Mouse (Mus musculus) liver, embryonic 14.5 days (tissue): ENCODE results near the gene Ttc5.
A peak's percentile ranks its signal among the peaks of the same experiment; 100 is the strongest.

Experiments used
- CTCF ChIP-seq: IDR thresholded peaks from 2 replicates; pipeline ENCODE4 v1.5.1; 2016; ENCODE audit warnings: antibody characterized with exemption, low read depth, control low read depth
- EP300 ChIP-seq: IDR thresholded peaks from 2 replicates; pipeline ENCODE4 v1.6.1; 2016; ENCODE audit warnings: antibody characterized with exemption, low read depth

- TF ChIP-seq EP300 (no peak), CTCF (peak; percentile 51; the same call in 1 of the 2 replicates)
Observed at GRCm38 (mm10) chr14:50802843-50803562, 17.7 kb upstream of the Ttc5 start.
